Mouse (Mus musculus): ENCODE data around the gene Cdnf. TPM values are rescaled to one million over a fixed set of nuclear protein-coding genes. Genes with fewer than 3 reads are reported as not detected.

Cdnf gene
- total RNA-seq, 2 experiments from 2014 or later = 1.2 to 1.6 TPM

Other genes starting within 250 kb of the Cdnf start
- 10 to 100 TPM; 83.6 to 97.7 TPM for gene Nmt2, start 228.8 kb upstream of the Cdnf start, total RNA-seq (2021)
- 1 to 10 TPM; 7.9 to 8.6 TPM for gene Rpp38, start 180.4 kb upstream of the Cdnf start, total RNA-seq (2021)
- gene Acbd7, start 176.9 kb upstream of the Cdnf start, total RNA-seq (2021) = 1 to 10 TPM in 1 of 2 experiments, not detected in 1; 1.8 TPM
- not detected for gene Olah, start 115.8 kb upstream of the Cdnf start, total RNA-seq (2021)
- gene Meig1, start 90.4 kb upstream of the Cdnf start, total RNA-seq (2021) = 1 to 10 TPM; 2.1 to 2.3 TPM
- 10 to 100 TPM in 1 of 2 experiments, 1 to 10 TPM in 1; 8.8 to 15.5 TPM for gene Dclre1c, start 88.9 kb upstream of the Cdnf start, total RNA-seq (2021)
- gene Suv39h2, start 38.0 kb upstream of the Cdnf start, total RNA-seq (2021) = 1 to 10 TPM; 3.2 to 4.4 TPM
- gene Gm45902, start 240 bp upstream of the Cdnf start, total RNA-seq (2021) = 1 to 10 TPM; 3.4 to 5.4 TPM
- gene Hspa14, start 216 bp upstream of the Cdnf start, total RNA-seq (2021) = 10 to 100 TPM; 41.4 to 48.2 TPM
- gene Fam107b, start 57.5 kb downstream of the Cdnf start, total RNA-seq (2021) = 10 to 100 TPM in 1 of 2 experiments, 1 to 10 TPM in 1; 6.4 to 11.9 TPM

Data from left cerebral cortex, postnatal 36 days (tissue).